Mouse (Mus musculus) T-cell, adult 2 months (primary cell): ENCODE measurements around the gene Mapk8ip3.

Experiments
- DNase-seq: peaks from one replicate; pipeline ENCODE4 v3.0.0; 2022; ENCODE audit warnings: low spot score

Mapk8ip3 gene

DNA sequence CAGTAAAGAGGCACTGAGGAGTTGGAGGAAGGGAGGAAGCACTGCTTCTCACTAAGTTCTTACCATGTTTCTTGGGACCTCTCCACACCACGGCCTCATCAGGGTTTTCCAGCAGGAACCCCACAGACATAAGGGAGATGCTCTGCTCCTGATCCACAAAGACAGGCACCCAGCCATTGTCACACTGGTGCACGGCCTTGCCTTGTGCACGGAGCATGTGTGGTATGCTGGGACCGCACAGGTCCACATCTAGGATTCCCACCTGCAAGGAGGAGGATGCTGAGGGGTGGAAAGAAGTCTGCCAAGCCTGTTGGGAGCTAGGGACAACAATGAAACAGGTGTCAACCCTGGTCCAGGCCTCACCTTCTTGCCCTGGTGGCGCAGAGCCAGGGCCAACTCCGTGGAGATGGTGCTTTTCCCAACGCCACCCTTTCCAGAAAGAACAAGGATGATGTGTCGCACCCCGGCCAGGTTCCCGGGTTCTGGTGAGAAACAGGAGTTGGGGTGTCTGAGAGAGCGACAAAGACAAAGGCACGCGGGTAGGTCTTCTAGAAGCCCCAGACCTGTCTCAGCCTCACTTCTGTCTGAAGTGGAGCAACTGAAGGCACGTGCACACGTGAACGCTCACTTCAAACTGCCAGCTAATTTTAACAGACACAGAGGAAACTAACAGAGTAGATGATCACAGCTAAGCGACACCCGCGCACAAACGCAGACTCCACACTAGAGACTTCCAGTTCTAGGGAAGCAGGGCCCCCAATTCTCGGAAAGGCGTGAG is 51.2 kb downstream of the Mapk8ip3 start:
- no peak for DNase-seq

DNA sequence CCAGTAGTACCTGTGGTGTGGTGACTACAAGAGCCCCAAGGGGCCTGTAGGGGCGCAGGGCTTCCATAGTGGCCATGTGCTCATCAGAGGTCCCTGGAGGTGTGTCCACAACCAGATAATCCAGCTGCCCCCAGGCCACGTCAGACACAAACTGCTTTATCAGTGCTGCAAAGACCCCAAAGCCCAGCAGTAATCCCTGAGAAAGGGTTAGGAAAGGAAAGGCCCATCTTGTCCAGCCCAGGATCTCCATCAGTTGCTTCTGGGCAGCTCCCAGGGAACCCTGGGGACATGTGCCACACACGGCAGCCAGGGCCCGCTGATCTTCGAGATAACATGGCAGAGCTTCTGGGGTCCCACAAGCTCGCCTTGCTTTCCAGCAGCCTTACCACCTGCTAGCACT is 52.4 kb downstream of the Mapk8ip3 start:
- DNase-seq, result no peak

DNA sequence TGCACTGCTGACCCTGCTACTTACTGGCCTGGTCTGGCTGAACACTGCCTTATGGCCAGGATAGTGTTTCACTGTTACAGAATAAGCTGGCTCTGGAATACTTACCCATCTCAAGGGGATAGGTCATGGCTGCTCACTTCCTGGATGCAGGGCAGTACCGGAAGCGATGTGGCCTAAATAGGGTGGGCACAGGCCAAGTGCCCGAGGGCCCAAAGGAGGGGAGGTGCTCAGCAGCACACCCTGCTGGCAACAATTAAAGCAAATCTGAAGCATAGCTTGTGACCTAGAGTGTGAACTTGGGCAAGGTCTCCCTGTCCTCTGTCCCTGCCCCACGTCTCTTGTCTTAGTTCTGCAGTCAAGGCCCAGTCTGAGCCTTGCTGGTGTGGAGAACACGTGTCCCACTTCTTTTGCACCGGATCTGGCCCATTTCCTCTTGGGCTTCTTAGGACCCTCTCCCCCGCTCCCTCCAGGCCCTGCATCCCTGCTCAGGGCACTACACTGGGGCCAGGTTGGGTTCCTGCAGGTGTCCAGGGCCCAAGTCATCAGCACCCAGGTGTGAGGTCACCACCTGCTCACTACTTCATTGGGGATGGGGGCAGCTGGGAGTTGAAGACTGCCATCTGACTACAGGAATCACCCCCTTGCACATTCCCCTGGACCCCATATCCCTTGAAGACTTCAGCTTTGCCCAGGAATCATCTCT is 54.9 kb downstream of the Mapk8ip3 start:
- peak; percentile 18 for DNase-seq

DNA sequence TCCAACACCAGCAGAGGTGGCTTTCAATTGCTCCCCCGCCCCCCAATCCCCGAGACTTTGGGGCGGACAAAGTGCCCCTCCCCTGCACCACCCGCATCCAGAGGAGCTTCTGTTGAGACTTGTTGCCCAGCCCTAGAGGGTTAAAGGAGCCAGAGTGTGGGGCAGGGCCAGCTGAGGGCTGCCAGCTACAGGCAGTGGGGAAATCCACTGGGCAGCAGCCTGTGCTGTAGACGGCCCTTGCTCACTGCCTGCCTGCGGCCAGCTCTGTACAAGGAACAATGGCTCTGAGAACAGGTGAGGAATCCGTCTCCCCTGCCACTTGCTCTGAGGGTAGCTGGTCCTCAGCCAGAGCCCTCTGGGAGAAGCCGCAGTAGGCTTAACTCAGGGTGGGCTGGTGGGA is 58.2 kb downstream of the Mapk8ip3 start:
- DNase-seq, result no peak

DNA sequence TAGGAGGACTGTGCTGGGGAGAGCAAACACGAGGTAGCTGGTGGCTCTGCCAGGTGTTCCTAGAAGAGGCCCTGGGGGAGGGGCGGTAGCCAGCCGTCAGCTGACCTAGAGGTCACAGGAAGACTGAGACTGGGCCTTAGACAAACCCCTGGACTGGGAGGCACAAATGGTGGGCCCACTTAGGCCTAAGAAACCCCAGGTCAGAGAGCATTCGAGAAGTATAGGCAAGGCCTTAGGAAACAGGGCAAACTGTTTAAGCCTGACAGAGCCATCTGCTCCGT is 58.7 kb downstream of the Mapk8ip3 start:
- no peak for DNase-seq

DNA sequence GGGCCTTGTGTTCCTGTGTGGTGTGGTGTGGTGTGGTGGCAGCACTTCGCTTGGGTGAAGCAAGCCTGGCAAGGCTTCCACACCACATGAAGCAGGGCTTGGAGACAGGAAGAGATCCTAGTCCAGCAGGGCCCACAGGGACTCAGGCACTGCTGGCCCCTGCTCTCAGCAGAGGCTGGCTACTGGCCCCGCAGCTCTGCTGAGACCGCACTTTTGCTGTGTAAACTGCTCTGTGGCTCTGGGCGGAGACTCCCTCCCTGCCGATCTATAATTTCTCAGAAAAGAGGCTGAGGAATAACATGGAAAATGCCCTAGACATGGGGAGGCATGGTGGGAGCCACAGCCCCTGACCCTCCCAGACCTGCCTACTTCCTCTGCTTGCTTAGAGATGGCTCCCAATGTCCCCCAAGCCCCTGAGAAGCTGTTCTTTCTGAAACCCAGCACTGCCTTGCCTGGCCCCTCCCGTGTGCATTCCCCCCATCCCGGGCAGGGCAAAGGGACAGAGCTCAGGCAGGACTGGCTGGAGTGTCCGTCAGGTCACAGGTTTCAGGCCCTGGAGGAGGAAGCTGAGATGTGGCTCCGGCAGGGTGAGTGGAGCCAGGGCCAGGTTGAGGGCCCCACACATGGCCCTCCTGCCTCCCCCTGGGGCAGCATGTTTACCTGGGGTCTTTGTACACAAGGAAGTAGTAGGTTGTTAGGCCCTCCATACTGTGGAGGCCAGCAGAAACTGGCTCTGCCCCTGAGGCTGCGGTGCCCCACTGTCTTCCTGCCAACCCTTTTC is 59.3 kb downstream of the Mapk8ip3 start:
- no peak for DNase-seq

DNA sequence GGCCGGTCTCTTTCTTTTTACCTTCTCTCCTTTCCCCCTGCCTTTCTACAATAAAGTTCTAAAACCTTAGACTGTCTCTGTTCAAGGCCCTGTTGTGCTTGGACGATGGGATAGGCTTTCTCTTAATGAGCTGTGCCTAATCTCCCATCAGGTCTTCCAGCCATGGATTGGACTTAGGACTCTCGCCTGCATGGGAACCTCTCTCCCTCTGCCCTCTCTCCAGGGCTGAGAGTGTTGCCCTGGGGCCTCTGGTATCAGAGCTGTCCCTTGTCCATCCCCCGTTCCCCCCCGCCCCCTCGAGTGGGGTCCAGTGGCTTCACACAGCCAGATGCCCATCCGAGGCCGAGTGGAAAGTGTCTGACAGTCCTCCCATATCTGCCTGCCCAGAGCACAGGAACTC is 61.8 kb downstream of the Mapk8ip3 start:
- DNase-seq, result no peak

DNA sequence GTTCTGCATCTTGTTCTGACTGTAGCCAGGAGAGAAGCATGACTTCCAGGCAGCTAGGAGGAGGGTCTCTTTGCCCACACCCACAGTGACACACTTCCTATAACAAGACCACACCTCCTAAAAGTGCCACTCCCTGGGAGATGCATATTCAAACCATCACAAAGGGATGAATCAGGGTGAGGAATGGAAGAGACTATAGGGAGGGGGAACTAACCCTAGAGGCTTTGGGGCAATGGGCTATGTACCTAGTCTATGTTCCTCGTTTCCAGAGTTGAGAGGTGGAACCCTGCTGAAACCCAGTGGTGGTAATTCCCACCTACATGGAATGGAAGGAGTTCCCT is 62.4 kb downstream of the Mapk8ip3 start:
- DNase-seq, result no peak

DNA sequence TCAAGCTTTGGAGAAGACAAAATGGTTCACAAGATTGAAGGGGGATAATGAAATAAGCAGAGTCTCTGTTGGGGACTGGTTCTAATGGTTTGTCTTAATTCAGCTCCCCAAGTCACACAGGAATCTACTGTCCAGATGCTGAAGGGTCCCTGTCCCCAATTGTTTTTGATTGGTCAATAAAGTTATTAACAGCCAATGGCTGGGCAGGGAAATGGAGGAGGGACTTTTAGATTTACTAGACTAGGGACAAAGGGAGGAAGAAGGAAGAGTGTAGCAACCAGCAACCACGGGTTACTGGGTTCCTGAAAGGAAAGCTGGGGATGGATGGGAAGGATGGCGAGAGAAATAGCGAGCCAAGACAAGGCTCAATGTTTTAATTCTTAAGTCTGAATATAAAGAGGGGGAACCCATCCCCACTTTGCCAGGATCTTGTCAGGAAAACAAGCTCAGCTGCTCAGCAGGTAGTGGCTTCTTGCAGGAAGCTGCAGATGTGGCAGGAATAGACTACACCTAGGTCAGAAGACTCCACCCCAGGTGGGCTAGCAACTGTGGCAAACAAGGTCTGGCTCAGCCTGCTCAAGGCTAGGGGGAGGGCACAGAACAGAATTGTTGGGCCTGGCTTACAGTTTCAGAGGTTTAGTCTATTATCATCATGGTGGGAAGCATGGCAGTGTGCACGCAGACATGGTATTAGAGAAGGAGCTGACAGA is 62.9 kb downstream of the Mapk8ip3 start:
- DNase-seq, result no peak

DNA sequence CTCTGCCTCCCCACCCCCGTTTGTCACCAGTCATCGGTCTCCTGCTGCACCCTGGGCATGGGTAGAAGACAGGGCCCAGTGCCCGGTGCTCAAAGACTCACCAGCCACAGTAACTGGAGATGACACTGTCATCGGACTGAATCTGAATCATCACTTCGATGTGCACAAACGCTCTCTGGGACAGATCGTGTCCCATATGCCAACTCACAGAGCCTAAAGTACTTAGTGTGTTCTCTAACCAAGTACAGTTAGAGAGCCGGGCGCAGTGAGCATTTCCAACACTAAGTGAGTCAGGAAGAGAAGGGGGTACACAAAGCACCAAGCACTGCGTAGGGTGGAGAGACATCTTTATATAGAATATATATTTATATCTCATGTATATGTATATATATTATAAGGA is 68.9 kb downstream of the Mapk8ip3 start:
- DNase-seq, result no peak

DNA sequence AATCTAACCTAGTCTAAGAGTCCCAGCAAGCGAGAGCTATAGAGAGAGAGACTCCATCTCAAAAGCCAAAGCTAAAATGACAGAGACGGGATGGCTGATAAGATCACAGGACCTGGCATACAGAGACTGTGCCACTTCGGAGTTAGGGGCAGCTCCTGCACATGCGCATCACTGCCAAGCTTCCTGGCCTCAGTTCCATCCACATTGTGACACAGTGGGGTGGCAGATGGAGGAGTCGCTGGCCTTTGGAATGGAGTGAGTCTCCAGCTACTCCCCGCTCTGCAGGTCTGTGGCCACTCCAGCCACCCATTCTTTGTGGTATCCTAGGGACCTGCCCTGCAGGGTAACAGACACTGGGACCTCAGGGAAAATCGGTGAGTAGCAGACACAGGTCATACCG is 71.0 kb downstream of the Mapk8ip3 start, which contains the start of gene Igfals:
Igfals (plus strand) TSS at position 222 of the 400 bp plus-strand sequence.
- DNase-seq, result no peak

DNA sequence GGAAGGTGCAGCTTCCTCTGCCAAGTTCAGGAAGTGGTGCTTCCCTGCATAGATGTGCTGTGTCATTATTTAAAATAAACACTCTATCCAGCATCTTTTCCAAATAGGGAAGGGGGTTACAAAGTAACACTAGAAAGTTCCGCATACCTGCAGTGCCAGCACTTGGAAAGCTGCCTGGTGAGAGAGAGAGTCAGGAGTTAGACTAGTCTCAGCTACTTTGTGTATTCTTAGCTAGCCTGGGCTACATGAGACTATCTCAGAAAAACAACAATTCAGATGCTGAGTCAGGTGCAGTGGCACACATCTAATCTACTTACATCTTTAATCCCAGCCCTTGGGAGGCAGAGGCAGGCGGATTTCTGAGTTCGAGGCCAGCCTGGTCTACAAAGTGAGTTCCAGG is 75.0 kb downstream of the Mapk8ip3 start:
- DNase-seq, result no peak

DNA sequence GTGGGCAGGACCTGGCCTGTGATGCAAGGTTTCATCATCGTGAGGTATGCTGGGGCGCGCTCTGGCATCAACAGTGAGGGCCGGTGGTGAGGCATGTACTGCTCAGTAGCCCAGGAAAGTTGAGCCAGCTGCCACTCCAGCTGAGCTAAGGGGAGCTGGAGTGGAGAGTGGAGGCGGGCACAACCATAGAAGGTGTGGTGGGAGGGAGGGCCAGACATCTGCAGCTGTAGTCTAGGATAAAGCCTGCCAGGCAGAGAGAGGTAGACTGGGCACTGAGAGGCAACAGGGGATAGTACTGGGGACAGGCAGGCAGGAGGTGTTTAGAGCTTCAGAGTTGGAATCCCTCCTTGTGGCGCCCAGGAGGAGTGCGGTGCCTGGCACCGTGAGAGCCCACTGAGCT is 76.7 kb downstream of the Mapk8ip3 start:
- DNase-seq, result no peak

DNA sequence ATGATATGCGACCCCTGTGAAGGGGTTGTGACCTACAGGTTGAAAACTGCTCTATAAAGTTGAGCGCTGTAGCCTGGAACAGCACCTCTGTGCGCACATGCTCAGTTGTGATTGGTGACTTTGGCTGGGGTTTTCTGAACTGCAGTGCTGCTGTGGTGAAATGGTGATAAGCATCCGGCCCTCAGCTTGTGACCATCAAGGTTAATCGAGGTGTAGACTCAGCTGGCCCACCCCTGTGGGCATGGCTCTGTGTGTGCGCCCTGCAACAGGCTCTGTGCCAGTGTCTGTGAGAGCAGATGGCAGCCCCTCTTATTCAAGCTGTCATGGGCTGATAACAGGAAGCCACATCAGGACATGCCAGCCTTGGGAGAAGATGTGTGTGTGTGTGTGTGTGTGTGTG is 77.8 kb downstream of the Mapk8ip3 start:
- DNase-seq, result no peak

DNA sequence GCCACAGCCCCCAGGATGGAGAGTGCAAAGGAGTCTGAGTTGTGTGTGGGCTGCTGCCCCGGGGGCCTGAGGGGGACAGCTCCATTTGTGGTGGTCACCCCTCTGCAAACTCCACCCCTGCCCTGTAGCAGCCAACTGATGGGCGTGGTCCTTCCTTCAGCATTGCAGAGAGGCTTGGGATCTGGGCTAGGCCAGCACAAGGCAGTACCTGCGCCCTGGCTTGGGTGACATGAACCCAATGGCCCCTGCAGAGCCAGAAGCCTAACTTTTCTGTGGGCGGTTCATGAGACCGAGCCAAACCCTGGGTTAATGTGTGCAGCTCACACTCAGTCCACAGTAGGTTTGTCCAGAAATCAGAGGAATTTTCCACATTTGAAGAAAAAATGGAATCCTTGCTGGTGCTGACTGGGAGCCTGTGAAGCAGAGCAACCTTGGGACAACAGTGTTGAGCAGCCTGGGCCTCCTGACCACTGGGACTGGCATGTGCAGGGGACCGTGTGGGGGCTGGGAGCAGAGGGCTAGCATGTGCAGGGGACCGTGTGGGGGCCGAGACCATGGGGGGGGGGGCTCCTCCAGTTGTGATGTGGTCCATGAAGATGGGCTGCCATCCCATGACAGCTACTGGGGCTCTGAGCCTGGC is 78.8 kb downstream of the Mapk8ip3 start:
- DNase-seq, result no peak

DNA sequence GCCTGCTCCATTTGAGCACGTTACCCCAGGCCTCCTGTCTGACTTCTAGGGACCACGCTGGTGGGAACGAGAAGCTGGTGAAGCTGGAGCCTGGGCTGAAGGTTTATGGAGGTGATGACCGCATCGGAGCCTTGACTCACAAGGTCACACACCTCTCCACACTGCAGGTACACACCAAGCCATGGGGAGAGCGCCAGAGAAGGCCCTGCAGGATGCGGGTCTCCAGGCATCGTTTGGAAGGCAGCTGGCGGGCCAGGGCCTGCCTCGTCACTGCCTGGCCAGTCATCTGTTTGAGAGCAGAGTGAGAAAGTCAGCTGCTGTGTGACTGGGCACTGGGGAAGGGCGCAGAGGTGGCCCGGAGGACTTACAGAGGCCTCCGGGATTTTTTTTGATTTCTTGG is 80.2 kb downstream of the Mapk8ip3 start:
- no peak for DNase-seq

DNA sequence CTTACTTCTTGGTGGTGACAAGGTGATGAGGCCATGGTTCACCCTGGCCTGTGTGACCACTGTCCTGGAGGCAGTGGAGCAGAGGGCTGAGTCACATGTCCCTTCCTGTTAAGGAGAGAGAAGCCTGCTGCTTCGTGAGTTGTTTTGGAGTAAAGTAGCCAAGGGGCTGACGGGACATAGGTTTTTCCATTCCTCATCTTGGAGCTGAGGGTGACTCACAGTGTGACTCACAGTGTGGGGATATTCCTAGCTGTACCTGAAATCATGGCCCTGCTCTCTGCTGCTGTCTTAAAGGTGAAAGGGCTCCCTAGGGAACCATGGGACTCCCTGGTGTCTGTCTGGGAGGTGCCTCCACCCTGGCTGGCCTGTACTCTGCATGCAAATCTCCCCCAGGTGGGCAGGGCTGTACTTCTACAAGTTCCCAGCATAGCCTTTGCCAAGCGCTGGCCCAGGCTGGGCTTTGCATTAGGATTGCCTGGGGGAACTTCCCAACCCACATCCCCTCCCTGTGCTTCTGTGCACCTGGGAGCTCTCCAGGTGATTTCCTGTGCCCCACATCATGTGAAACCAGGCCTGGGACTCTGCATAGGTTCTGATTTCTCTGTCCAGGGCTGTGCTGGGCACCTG is 80.8 kb downstream of the Mapk8ip3 start:
- DNase-seq, result no peak

DNA sequence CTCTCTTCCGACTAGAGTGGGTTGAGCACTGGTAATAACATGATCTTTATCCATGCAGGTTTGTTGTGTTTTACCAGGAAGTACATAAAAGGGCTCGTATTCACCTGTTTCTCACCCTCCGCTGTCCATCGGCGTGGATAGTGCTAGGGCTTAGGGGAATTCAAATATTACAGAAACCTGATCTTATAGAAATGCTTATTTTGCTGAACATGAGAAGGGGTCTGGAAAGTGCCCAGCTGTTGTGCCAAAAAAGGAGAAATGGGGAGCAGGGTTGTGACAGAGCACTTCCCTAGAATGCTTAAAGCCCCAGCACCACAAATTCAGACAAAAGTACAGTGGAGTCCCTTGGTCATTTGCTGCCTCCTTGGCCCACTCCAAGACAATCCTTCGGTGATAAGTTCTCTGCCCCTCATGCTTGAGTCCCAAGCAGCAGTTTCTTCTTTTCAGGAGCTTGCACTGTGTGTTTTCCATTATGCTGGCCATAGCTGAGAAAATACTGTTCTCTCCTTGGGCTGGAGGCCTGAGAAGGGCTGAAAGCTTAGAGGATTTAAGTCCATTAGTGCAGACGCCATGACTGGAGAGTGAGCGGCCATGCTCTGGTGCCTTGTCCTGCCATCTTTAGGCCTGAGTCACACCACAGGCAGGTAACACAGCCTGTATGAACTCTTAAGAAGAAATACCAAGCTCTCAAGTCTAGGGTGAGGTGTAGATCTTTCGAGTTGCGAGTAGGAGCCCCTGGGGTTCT is 85.2 kb downstream of the Mapk8ip3 start:
- DNase-seq, result no peak

DNA sequence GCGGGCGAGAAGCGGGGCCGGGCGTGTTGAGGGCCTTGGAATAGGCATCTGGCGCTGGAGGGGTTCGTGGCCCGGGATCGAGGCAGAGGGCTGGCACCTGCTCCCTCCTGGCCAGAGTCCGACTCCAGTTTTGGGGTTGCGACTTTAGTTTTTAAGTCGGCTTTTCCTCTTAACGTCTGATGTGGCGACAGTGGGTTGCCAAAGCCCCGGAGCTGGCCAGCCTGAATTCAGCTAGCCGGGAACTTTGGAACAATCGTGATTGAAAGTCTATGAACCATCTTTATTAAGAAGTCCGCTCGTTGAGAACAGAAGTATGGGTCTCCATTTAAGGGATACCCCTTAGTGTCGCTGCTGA is 86.0 kb downstream of the Mapk8ip3 start:
- no peak for DNase-seq

DNA sequence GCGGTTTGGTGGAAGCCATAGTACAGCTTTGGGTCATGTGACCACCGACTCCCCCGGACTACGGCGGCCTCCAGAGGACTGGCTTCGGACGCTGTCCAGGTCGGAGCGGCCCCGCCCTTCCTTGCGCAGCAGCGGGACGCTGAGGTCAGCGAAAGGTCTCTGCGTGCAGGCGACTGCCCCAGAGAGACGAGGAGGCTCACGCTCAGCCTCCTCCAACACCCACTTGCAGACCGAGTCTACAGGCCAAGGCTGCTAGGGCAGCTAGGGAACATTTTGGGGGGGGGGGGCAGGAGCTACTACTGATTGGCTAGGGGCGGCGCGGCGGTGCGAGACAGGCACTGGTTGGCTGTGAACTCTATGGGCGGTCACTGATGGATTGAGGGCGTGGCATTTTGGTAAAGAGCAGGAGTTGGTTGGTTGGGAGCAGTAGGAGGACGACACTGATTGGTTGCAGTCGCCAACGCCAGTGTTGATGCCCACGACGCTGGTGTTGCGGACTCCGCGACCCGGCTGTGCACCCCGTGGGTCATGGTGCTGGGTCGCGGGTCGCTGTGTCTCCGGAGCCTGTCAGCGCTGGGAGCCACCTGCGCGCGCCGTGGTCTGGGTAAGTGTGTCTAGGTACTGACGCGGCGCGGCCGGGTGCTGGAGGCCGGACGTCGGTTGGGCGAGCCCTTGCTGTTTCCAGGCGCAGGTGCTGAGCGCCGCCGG is 86.6 kb downstream of the Mapk8ip3 start, which contains the start of gene Fahd1:
Fahd1 (minus strand) TSS at position 300 of the 708 bp plus-strand sequence.
- peak; percentile 95 for DNase-seq
